Mouse (Mus musculus) heart, adult 9 months (tissue): ENCODE results near the gene G6pdx.
A peak's percentile ranks its signal among the peaks of the same experiment; 100 is the strongest.

Experiments used
- DNase-seq, 2 experiments: peaks; one replicate each; pipeline ENCODE4 v3.0.0; 2022; ENCODE audit warnings: low spot score in 2 of 2

G6pdx gene

GRCm38 (mm10) chrX:74428826-74429276 is at the start of gene G6pdx:
G6pdx (minus strand) TSS chrX:74429194.
- peak; percentile 91 for DNase-seq

GRCm38 (mm10) chrX:74452773-74453172 is 23.8 kb upstream of the G6pdx start:
- no peak for DNase-seq

- DNase-seq: no peak
Measured at GRCm38 (mm10) chrX:74451157-74451912, 22.3 kb upstream of the G6pdx start.

GRCm38 (mm10) chrX:74429290-74429821 is 362 bp upstream of the G6pdx start:
- DNase-seq: peak; percentile 76 to 79

GRCm38 (mm10) chrX:74428146-74428825 is 708 bp downstream of the G6pdx start:
- DNase-seq: peak in 1 of 2 experiments; percentile 11

GRCm38 (mm10) chrX:74427116-74427515 is 1.9 kb downstream of the G6pdx start:
- DNase-seq: no peak

- DNase-seq: no peak
Measured at GRCm38 (mm10) chrX:74426256-74426655, 2.7 kb downstream of the G6pdx start.

- DNase-seq: peak; percentile 13 to 21
Measured at GRCm38 (mm10) chrX:74425195-74425594, 3.8 kb downstream of the G6pdx start.

GRCm38 (mm10) chrX:74424443-74424842 is 4.6 kb downstream of the G6pdx start:
- peak in 1 of 2 experiments; percentile 6 for DNase-seq

GRCm38 (mm10) chrX:74413377-74413776 is 15.6 kb downstream of the G6pdx start:
- DNase-seq: peak; percentile 30 to 70

- no peak for DNase-seq
Measured at GRCm38 (mm10) chrX:74408340-74408739, 20.7 kb downstream of the G6pdx start.

- DNase-seq: no peak
Measured at GRCm38 (mm10) chrX:74400136-74400535, 28.9 kb downstream of the G6pdx start.

GRCm38 (mm10) chrX:74392535-74393443 is 36.2 kb downstream of the G6pdx start, which contains the start of the genes Fam3a and Ikbkg:
Fam3a (minus strand) TSS chrX:74393272.
Ikbkg (plus strand) TSS chrX:74393290.
- peak; percentile 81 for DNase-seq

GRCm38 (mm10) chrX:74388153-74388552 is 40.8 kb downstream of the G6pdx start:
- no peak for DNase-seq

- DNase-seq: no peak
Measured at GRCm38 (mm10) chrX:74384451-74384850, 44.5 kb downstream of the G6pdx start.

- DNase-seq: peak; percentile 88 to 91
Measured at GRCm38 (mm10) chrX:74372888-74373549, 56.0 kb downstream of the G6pdx start, which contains the start of the genes Ubl4a and Slc10a3. Ubl4a (minus strand) TSS chrX:74373218. Slc10a3 (minus strand) TSS chrX:74373349.

GRCm38 (mm10) chrX:74368209-74368909 is 60.6 kb downstream of the G6pdx start:
- DNase-seq: peak; percentile 67 to 71

- DNase-seq: no peak
Measured at GRCm38 (mm10) chrX:74367512-74367911, 61.5 kb downstream of the G6pdx start.
